Mouse (Mus musculus) midbrain, embryonic 14.5 days (tissue): ENCODE data around the gene Olfr1020. TPM values are rescaled to one million over a fixed set of nuclear protein-coding genes. Genes with fewer than 3 reads are reported as not detected.

Source experiments
- ATAC-seq: fragments of 200-750 bp; cut with Nextera tagmentation; 2 replicates; pipeline ENCODE4 v1.8.0; 2017; ENCODE audit warnings: moderate number of reproducible peaks, moderate library complexity; ENCODE audit not compliant: low FRiP score, low TSS enrichment
- DNase-seq: peaks from one replicate; pipeline ENCODE4 v3.0.0-alpha.2; 2015
- H3K27ac ChIP-seq: fragments of 300-500 bp; sonication (generic); replicated peaks from 2 replicates; pipeline ENCODE4 v1.5.1; 2014; ENCODE audit warnings: mild to moderate bottlenecking, low read depth, low read length, moderate library complexity
- H3K27me3 ChIP-seq: fragments of 300-500 bp; sonication (generic); 2 replicates; pipeline ENCODE4 v1.6.1; 2014; ENCODE audit warnings: low read length, control low read depth, mixed read lengths; ENCODE audit not compliant: control insufficient read depth, insufficient read depth
- H3K36me3 ChIP-seq: fragments of 300-500 bp; sonication (generic); 2 replicates; pipeline ENCODE4 v1.6.1; 2014; ENCODE audit warnings: low read length, control low read depth; ENCODE audit not compliant: control insufficient read depth, insufficient read depth
- H3K4me1 ChIP-seq: fragments of 300-500 bp; sonication (generic); 2 replicates; pipeline ENCODE4 v1.6.1; 2014; ENCODE audit warnings: mild to moderate bottlenecking, antibody characterized with exemption, low read length, control low read depth; ENCODE audit not compliant: control insufficient read depth, insufficient read depth
- H3K4me2 ChIP-seq: fragments of 300-500 bp; sonication (generic); 2 replicates; pipeline ENCODE4 v1.6.1; 2014; ENCODE audit warnings: mild to moderate bottlenecking, low read length, moderate library complexity
- H3K4me3 ChIP-seq: fragments of 300-500 bp; sonication (generic); replicated peaks from 2 replicates; pipeline ENCODE4 v1.5.1; 2014; ENCODE audit warnings: low read depth, low read length
- H3K9ac ChIP-seq: fragments of 300-500 bp; sonication (generic); replicated peaks from 2 replicates; pipeline ENCODE4 v1.6.1; 2014; ENCODE audit warnings: mild to moderate bottlenecking, low read length, moderate library complexity
- H3K9me3 ChIP-seq: fragments of 300-500 bp; sonication (generic); 2 replicates; pipeline ENCODE4 v1.6.1; 2016; ENCODE audit warnings: low read length, control low read depth, mixed read lengths; ENCODE audit not compliant: control insufficient read depth
- WGBS: fragments of 180-500 bp; shearing (Covaris S2); extraction: QIAGEN DNeasy Blood & Tissue Kit; methylation state at CpG from one replicate; pipeline ENCODE4 v1.1.7; 2014; 5-methylcytosine and 5-hydroxymethylcytosine counted together
- polyA plus RNA-seq: library from polyadenylated mRNA; unstranded; fragments of >200 nt; fragmentation: Nextera tagmentation; extraction: Ambion mirVana; gene quantifications from 2 replicates; pipeline ENCODE4 v1.2.1, GENCODE M21; 2014

Gene Olfr1020
- not detected in 2 replicates for polyA plus RNA-seq

- Histone ChIP-seq H3K27ac (no peak within 1 kb of the TSS), H3K4me3 (no peak within 1 kb of the TSS), H3K9me3 (no peaks in the 10 kb centered on the region), H3K4me1 (no peaks in the 10 kb centered on the region), H3K36me3 (no peaks in the 10 kb centered on the region), H3K4me2 (no peak within 1 kb of the TSS), H3K27me3 (no peaks in the 10 kb centered on the region), H3K9ac (no peak within 1 kb of the TSS)
- WGBS: 83% methylated on average over 1 of the region's 1 CpGs
- ATAC-seq (no peak), DNase-seq (no peak)
Measured at GRCm38 (mm10) chr2:85846730-85847129, at the start of gene Olfr1020. TSS of gene Olfr1020 (plus strand) at chr2:85847030.

- no peaks in the 10 kb centered on the region for H3K4me1 ChIP-seq
- no peak within 1 kb of the TSS for H3K9ac ChIP-seq
- no peak within 1 kb of the TSS for H3K4me2 ChIP-seq
- H3K9me3 ChIP-seq: no peaks in the 10 kb centered on the region
- ATAC-seq (no peak), DNase-seq (no peak)
- 97% methylated on average over 2 of the region's 2 CpGs for WGBS
- no peaks in the 10 kb centered on the region for H3K36me3 ChIP-seq
- H3K4me3 ChIP-seq: no peak within 1 kb of the TSS
- no peak within 1 kb of the TSS for H3K27ac ChIP-seq
- no peaks in the 10 kb centered on the region for H3K27me3 ChIP-seq
Measured at GRCm38 (mm10) chr2:85802444-85802843, 44.4 kb upstream of the Olfr1020 start, which contains the start of gene Olfr1016. TSS of gene Olfr1016 (minus strand) at chr2:85802544.

GRCm38 (mm10) chr2:85804501-85804900 lies 42.3 kb upstream of the Olfr1020 start:
- 97% methylated on average over 4 of the region's 4 CpGs for WGBS
- Histone ChIP-seq H3K27me3 (no peaks in the 10 kb centered on the region), H3K9me3 (no peaks in the 10 kb centered on the region), H3K36me3 (no peaks in the 10 kb centered on the region), H3K27ac (no peak overlapping the region), H3K4me3 (no peak overlapping the region), H3K4me2 (no peak overlapping the region), H3K9ac (no peak overlapping the region), H3K4me1 (no peaks in the 10 kb centered on the region)
- ATAC-seq: no peak
- no peak for DNase-seq

- no peak within 1 kb of the TSS for H3K4me3 ChIP-seq
- H3K4me1 ChIP-seq: no peaks in the 10 kb centered on the region
- no peak within 1 kb of the TSS for H3K4me2 ChIP-seq
- no peaks in the 10 kb centered on the region for H3K27me3 ChIP-seq
- no peak within 1 kb of the TSS for H3K27ac ChIP-seq
- no peak within 1 kb of the TSS for H3K9ac ChIP-seq
- ATAC-seq (no peak), DNase-seq (no peak)
- H3K9me3 ChIP-seq: no peaks in the 10 kb centered on the region
- H3K36me3 ChIP-seq: no peaks in the 10 kb centered on the region
Measured at GRCm38 (mm10) chr2:85818179-85818578, 28.7 kb upstream of the Olfr1020 start, which contains the start of gene Olfr1018. TSS of gene Olfr1018 (plus strand) at chr2:85818479.

GRCm38 (mm10) chr2:85845383-85845782 lies 1.4 kb upstream of the Olfr1020 start, which contains the start of gene Olfr1019:
TSS of gene Olfr1019 (minus strand) at chr2:85845483.
- no peak within 1 kb of the TSS for H3K9ac ChIP-seq
- no peaks in the 10 kb centered on the region for H3K27me3 ChIP-seq
- H3K4me1 ChIP-seq: no peaks in the 10 kb centered on the region
- DNase-seq (no peak), ATAC-seq (no peak)
- no peaks in the 10 kb centered on the region for H3K9me3 ChIP-seq
- H3K27ac ChIP-seq: no peak within 1 kb of the TSS
- no peak within 1 kb of the TSS for H3K4me2 ChIP-seq
- H3K4me3 ChIP-seq: no peak within 1 kb of the TSS
- H3K36me3 ChIP-seq: no peaks in the 10 kb centered on the region

GRCm38 (mm10) chr2:85868294-85868693 lies 21.5 kb downstream of the Olfr1020 start, which contains the start of gene Olfr1022:
TSS of gene Olfr1022 (plus strand) at chr2:85868594.
- Histone ChIP-seq H3K9me3 (no peaks in the 10 kb centered on the region), H3K27ac (no peak within 1 kb of the TSS), H3K4me1 (no peaks in the 10 kb centered on the region), H3K9ac (no peak within 1 kb of the TSS), H3K27me3 (no peaks in the 10 kb centered on the region), H3K4me2 (no peak within 1 kb of the TSS), H3K36me3 (no peaks in the 10 kb centered on the region), H3K4me3 (no peak within 1 kb of the TSS)
- 61% methylated on average over 2 of the region's 2 CpGs for WGBS
- no peak for DNase-seq
- ATAC-seq: no peak

GRCm38 (mm10) chr2:85885340-85885739 lies 38.5 kb downstream of the Olfr1020 start, which contains the start of gene Olfr1023:
TSS of gene Olfr1023 (plus strand) at chr2:85885640.
- Histone ChIP-seq H3K4me1 (no peaks in the 10 kb centered on the region), H3K9ac (no peak within 1 kb of the TSS), H3K27me3 (no peaks in the 10 kb centered on the region), H3K27ac (no peak within 1 kb of the TSS), H3K9me3 (no peaks in the 10 kb centered on the region), H3K4me2 (no peak within 1 kb of the TSS), H3K4me3 (no peak within 1 kb of the TSS), H3K36me3 (no peaks in the 10 kb centered on the region)
- no peak for DNase-seq
- ATAC-seq: no peak
- WGBS: 80% methylated on average over 2 of the region's 2 CpGs

Other genes starting within 250 kb of the Olfr1020 start
- gene Olfr1000, start 235.1 kb upstream of the Olfr1020 start, polyA plus RNA-seq: not detected in 2 replicates
- gene Olfr1002, start 196.3 kb upstream of the Olfr1020 start, polyA plus RNA-seq: not detected in 2 replicates
- not detected in 2 replicates for gene Olfr154, start 182.6 kb upstream of the Olfr1020 start, polyA plus RNA-seq
- gene Olfr1006, start 168.3 kb upstream of the Olfr1020 start, polyA plus RNA-seq: not detected in 2 replicates
- gene Olfr1008, start 157.6 kb upstream of the Olfr1020 start, polyA plus RNA-seq: not detected in 2 replicates
- not detected in 2 replicates for gene Olfr1009, start 131.6 kb upstream of the Olfr1020 start, polyA plus RNA-seq
- gene Olfr1012, start 84.3 kb upstream of the Olfr1020 start, polyA plus RNA-seq: not detected in 2 replicates
- gene Olfr1013, start 79.9 kb upstream of the Olfr1020 start, polyA plus RNA-seq: not detected in 2 replicates
- not detected in 2 replicates for gene Olfr1014, start 74.3 kb upstream of the Olfr1020 start, polyA plus RNA-seq
- not detected in 2 replicates for gene Olfr1015, start 65.0 kb upstream of the Olfr1020 start, polyA plus RNA-seq
- not detected in 2 replicates for gene Olfr1016, start 44.5 kb upstream of the Olfr1020 start, polyA plus RNA-seq
- gene Olfr1018, start 28.6 kb upstream of the Olfr1020 start, polyA plus RNA-seq: not detected in 2 replicates
- not detected in 2 replicates for gene Olfr1019, start 1.5 kb upstream of the Olfr1020 start, polyA plus RNA-seq
- gene Olfr1022, start 21.6 kb downstream of the Olfr1020 start, polyA plus RNA-seq: not detected in 2 replicates
- not detected in 2 replicates for gene Olfr1023, start 38.6 kb downstream of the Olfr1020 start, polyA plus RNA-seq
- gene Olfr1024, start 58.0 kb downstream of the Olfr1020 start, polyA plus RNA-seq: not detected in 2 replicates
- gene Olfr1025-ps1, start 68.2 kb downstream of the Olfr1020 start, polyA plus RNA-seq: not detected in 2 replicates
- not detected in 2 replicates for gene Olfr1026, start 74.5 kb downstream of the Olfr1020 start, polyA plus RNA-seq
- not detected in 2 replicates for gene Olfr1028, start 103.4 kb downstream of the Olfr1020 start, polyA plus RNA-seq
- not detected in 2 replicates for gene Olfr1029, start 126.9 kb downstream of the Olfr1020 start, polyA plus RNA-seq
- gene Olfr1030, start 132.2 kb downstream of the Olfr1020 start, polyA plus RNA-seq: not detected in 2 replicates
- not detected in 2 replicates for gene Olfr1031, start 143.3 kb downstream of the Olfr1020 start, polyA plus RNA-seq
- not detected in 2 replicates for gene Olfr1032, start 158.5 kb downstream of the Olfr1020 start, polyA plus RNA-seq
- gene Olfr1033, start 173.6 kb downstream of the Olfr1020 start, polyA plus RNA-seq: 0.63 TPM in 1 of 2 replicates, not detected in the other
- gene Olfr1034, start 198.8 kb downstream of the Olfr1020 start, polyA plus RNA-seq: not detected in 2 replicates
- not detected in 2 replicates for gene Olfr1036, start 227.0 kb downstream of the Olfr1020 start, polyA plus RNA-seq
- gene Olfr1037, start 240.4 kb downstream of the Olfr1020 start, polyA plus RNA-seq: not detected in 2 replicates